Mouse (Mus musculus): ENCODE results near the gene Btk.
A peak's percentile ranks its signal among the peaks of the same experiment; 100 is the strongest.

The Btk gene

DNA sequence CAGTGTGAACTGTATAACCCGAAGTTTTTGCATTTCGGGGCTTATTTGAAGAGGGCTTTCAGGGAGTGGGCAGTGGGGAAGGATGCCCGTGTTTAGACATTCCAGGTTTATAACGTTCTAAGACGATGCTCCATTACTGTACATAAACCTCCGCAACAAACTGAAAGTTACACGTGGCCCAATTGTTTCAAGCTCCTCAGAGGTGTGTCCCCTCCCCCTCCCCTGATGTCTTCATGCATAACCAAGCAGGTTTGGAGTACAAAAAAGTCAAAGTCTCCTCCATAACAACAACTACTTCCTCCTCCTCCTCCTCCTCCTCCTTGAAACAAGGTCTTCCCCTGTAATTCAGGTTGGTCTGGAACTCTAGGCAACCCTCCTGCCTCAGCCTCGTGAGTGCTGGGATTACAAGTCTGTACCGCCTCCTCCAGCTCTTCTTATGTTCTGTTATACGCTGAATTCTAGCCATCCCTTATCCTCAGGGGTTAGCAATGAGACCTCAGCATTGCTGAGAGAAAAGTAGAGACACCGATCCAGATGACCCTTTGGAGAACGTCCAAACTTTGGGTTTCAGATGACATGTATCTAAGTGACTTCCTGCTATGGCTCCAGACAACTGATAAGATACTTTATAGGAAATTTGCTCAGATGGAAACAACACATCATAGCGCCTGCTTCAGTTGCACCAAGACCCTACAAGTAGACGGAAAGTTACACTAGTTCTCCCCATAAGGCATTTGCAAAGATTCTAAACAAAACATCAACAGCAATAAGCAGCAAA, 2.7 kb downstream of the Btk start:
- no peak for DNase-seq (ENCODE audit: low spot score in 2 of 2)

DNA sequence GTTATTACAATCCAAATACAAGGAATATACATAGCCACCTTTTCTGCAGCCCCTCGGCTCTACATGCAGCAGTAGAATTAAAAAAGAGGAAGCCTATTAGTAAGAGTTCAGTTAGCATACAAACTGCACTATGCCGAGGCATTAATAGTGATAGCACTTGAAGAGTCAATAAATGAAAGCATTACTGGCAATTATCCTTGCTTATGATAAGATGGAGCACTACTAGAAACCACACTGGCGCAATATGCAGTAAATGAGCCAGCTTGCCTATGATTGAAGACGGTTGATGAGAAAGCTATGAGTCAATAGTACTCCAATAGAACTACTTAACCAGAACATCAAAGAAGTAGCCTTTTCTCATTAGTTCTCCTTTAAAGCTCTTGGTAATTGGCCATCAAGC, 5.5 kb downstream of the Btk start:
- DNase-seq (ENCODE audit: low spot score in 2 of 2): no peak

DNA sequence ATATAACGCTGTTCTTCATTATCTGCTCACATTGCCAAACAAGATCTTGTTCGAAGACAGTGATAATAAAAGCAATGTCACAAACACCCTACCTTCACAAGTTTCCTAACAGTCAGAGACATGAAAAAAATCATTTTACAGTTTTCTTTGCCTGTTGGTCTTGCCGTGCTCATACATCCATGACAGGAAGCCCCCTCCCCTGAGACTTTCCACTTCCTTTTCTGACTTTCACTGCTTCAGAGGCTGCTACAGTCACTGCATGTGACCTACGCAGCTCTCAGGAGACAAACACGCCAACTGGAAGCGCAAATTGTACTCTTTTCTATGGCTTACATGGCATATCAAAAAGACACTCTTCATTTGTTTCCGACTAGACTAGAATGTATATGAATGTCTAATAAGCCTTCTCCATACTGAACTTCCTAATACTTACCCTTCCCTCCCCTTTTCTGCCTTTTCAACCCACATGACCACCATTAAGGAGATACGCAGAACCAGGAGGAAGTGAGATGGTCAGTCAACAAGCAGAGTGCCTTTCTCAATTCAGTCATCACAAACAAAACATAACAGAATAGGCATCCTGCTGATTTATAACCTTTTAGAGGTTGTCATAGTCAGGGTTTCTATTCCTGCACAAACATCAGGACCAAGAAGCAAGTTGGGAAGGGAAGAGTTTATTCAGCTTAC, 16.7 kb downstream of the Btk start:
- no peak for DNase-seq (ENCODE audit: low spot score in 2 of 2)

DNA sequence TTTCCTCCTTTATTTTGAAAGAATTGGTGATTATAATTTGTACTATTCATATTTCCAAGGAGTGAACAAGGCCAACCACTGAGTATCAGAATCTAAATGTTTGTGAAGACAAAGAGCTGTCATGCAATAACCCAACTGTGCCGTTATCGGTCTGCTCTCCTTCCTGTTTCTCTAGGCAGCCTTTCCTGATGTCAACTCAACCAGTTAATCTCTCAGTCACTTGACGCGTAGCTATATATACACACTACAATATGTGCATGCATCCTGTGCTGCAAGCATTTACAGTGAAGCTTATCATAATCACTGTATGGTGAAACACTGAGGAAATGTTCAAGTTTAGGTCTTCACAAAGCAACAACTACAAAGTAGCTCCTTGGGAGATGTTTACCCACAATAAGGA, 19.0 kb downstream of the Btk start:
- DNase-seq (ENCODE audit: low spot score in 2 of 2): no peak

DNA sequence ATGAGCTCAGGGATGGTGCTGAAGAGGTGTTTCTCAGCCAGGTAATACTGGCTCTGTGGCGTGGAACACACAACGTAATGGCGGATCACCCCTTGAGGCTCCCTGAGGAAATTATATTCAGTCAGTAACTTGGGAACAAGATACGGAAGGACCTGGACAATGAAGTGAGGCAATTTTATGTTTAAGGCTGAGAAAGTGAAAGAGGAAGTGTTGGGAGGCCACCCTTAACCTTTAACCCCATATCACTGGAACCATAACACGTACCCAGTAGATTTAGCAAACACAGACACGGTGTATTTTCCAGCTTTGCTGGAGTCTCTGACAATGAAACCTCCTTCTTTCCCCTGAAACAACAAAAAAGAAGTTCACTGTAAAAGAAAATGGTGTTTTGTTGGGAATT, 28.9 kb downstream of the Btk start:
- no peak for DNase-seq (ENCODE audit: low spot score in 2 of 2)

DNA sequence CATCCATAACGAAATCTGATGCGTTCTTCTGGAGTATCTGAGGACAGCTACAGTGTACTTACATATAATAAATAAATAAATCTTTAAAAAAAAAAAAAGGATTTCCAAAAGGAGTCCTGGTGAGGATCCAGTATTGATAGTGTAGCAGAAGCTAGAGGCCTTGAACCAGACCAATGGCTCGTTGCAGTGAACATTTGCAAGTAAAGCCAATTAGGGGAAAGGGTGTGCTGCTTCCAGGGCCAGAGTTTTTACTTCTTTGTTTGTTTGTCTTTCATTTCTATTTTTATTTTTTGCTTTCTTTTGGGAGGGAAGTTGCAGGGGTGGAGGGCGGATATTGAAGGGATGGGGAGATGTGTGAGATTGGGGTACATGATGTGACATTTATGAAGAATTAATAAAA, 30.0 kb downstream of the Btk start:
- DNase-seq (ENCODE audit: low spot score in 2 of 2): no peak

DNA sequence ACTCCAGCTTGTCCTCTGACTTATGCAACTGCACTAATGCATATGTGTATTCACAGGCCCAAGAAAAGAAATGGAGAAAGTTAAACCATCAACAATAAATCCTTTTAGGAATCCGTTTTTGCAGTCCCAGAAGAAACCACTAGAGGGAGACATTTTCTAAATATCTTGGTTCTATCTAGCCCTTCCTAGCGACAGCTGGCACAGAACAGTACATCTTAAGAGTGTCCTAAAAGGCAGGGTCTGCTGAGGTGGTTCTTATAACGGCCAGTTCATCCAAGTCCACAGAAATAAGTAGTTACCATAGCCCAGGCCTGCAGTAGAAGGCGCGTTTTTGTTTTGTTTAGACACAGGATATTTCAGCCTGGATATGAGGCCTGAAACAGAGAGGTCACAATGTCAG, 32.5 kb downstream of the Btk start:
- DNase-seq (ENCODE audit: low spot score in 2 of 2): no peak

DNA sequence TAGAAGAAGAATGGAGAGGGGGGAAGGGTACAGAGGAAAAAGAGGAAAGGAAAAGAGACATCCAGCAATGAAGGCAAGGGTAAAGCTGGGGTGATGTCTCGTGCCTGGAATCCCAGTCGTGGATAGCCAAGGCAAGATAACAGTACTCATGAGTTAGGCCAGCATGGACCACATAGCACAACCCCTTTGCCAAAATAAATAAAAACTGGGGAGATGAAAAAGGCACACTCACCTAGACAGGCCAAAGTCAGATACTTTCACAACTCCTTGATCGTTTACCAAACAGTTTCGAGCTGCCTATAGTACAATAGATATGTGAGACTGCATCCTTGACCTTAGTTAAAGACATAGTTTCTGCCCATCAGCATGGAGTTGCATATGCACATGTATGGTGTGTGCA, 36.0 kb downstream of the Btk start:
- no peak for DNase-seq (ENCODE audit: low spot score in 2 of 2)

DNA sequence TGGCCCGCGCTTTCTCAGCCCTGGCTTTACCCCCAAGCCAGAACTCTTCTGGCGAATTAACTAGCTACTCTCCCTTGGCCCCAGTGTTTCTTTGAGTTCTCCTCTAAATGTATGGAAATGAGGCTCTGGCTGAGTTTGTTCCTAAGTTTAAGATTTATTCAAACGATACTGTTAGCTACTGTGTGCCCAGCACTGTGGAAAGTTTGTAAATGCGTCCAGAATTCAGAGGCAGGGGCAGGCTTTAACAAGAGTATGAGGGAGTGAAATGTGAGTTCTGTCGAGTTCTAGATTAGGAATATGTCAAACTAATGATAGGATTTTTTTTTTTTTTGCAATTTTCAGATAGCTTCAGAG, 41.4 kb downstream of the Btk start:
- DNase-seq (ENCODE audit: low spot score in 2 of 2): no peak

DNA sequence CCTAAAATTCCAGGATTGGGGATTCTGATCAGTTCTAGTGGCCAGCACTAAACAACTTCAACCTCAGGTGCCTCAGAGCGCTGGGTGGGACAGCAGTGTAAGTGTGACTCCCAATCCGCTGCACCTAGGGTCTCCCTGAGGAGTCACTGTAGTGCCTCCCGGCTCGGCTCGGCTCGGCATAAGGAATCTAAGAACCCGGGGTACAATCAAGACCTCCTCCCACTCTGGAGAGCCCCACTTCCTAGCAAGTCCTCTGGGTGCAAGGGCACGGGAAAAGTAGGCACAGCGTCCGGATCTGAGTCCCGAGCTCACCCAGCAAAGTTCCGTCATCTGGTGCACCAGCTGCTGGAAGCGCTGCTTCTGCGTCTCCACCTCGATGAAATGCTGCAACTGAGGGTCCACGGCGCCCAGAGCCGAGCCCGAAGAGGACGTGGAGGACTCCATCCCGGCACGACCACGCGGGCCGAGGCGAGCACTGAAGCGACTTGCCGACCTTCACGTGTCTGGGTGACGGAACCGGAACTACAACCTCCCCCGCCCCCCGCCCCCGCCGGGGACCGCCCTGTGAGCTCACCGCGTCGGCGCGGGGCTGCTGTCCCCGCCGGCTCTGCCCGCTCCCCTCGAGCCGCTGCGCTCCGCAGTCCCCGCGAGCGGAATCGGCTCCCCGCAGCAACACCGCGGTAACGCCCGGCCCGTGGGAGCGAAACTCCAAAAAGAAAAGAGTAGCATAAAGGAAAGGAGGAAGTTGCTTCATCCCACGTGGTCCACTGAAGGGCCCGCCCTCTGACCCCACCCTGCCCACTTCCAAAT, 42.0 kb downstream of the Btk start, which contains the start of gene Timm8a1:
Gene Timm8a1, minus strand, starts transcription at position 721 of the 810 bp plus-strand sequence.
- DNase-seq (ENCODE audit: low spot score in 2 of 2): peak; percentile 20 to 31

DNA sequence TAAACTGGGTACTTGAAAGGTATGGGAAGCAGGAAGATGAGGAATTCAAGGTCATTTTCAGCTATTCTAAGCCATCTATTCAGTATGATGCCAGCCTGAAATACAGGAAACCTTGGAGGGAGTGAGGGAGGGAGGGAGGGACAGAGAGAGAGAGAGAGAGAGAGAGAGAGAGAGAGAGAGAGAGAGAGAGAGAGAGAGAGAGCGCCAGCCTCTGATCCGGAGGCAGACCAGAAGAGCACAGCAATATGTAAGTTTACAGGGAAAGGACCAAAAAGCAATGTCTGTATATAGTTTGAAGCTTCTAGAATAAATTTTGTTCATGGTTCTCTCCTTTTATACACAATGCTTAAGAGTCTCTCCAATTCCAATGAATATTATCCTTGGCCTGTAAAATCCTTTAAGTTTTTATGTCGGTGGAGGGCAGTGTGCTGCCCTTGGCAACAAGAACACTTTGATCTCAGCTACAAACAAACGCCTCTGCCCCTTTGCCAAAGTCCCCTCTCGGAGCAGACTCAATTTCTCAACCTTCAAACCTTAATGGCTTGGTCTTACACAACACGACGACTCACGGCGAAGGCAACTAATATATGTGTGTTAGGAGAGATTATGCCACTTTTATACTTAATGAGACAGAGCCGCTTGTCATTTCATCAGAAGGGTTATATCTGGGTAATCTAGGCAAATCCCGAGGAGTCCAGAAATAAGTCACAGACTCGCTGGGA, 42.8 kb downstream of the Btk start:
- DNase-seq (ENCODE audit: low spot score in 2 of 2): no peak

DNA sequence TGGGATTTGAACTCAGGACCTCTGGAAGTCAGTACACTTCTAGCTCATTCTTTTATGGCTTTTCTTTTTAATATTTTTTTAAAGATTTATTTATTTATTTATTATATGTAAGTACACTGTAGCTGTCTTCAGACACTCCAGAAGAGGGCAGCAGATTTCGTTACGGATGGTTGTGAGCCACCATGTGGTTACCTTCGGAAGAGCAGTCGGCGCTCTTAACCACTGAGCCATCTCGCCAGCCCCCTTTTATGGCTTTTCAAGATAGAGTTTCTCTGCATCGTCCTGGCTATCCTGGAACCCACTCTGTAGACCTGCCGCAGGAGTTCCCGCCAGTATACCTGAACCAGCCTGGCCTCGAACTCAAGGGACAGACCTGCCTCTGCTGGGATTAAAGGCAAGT, 43.6 kb downstream of the Btk start:
- DNase-seq (ENCODE audit: low spot score in 2 of 2): peak in 1 of 2 experiments; percentile 6

DNA sequence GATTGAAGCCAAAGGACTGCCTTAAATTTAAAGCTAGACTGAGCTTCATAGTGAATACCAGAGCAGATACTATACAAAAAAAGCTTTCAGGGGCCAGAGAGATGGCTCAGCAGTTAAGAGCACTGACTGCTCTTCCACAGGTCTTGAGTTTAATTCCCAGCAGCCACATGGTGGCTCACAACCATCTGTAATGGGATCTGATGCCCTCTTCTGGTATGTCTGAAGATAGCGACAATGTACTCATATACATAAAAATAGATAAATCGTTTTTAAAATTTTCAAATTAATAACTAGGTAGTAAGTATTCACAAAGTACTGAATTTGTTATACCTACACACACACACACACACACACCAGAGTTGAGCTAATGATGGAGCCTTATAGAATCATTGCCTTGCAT, 50.0 kb downstream of the Btk start:
- DNase-seq (ENCODE audit: low spot score in 2 of 2): no peak

DNA sequence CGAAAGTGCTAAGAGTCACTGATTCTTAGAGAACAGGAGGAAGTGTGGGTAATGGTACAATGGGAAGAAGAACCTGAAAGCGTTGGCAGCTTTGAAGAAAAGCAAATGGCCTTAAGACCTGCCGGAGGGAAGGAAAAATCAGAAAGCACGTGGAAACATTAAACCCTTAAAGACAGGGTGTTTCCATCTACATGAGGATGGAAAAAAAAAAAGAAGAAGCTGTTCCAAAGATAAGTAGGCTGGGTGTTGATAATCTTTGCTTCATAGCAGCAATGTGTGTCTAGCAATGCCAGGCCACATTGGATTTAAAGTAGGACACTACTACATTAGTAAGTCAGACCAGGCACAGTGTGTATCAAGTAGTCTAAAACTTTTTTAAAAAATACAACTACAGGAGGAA, 58.1 kb downstream of the Btk start:
- no peak for DNase-seq (ENCODE audit: low spot score in 2 of 2)

DNA sequence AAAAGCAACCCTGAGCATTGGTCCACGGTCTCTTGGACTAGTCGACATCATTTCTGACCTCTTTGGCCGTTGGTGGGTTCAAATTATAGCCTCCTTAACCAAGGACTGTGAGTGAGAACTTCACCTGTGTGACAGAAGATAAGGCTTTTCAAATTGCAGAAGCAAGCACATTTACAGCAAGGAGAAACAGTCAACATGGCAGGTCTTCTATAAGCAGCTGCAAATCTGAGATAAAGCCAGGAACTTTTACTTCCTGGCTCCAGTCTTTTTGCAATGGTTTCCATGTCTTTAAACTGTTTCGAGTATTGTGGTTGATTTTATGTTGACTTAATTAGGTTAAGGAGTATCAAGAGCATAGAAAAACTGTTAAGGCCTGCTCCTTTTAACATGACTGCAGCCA, 59.6 kb downstream of the Btk start:
- DNase-seq (ENCODE audit: low spot score in 2 of 2): no peak

DNA sequence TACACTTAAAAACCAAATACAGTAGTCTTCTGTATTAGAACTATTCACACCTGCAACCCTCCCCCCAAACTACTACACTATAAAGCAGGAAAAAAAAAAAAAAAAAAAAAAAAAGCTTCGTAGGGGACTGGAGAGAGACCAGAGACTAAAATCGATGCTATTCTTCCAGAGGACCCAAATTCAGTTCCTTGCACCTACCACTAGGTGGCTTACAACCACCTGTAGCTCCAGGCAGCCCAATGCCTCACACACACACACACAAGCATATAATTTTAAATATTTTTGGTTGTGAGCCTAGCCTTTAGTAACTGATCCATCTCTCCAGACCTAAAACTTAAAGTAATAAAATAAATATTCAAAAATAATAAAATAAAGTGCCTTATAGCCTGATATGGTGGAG, 73.9 kb downstream of the Btk start:
- DNase-seq (ENCODE audit: low spot score in 2 of 2): no peak

DNA sequence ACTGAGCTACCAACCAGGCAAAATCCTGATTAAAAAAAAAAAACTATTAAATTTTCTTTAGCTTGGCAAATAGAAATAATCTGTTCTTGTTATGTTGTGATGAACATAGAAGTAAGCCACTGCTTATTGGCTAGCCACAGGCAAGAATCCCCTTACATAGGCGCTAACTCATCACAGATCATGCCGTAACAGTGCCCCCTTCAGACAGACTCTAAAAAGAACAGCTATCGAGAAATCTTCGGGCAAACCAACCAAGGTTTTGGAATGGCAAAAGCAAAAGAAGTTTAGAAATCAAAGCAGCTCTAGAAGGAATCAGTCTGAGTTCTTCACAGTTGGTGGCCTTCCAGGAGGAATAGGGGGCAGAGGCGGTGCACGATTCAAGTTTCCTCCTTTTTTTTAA, 75.4 kb downstream of the Btk start:
- DNase-seq (ENCODE audit: low spot score in 2 of 2): no peak

DNA sequence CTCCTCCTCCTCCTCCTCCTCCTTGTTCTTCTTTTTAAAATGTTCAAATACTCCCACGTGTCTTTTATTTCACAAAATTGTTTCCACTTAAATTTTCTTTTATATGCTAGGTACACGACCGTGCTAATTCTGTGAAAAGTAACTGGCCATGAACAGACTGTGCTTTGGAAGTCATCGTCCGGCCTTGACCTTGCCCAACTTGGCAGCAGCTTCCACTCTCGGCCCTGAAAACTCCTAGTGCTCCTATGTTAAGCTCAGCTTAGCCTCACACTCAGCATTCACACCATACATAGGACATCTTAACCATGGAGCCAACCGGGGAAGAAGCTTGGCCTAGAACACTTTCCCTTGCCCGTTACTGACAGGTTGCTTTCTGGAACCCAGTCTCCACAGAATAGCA, 82.7 kb downstream of the Btk start:
- DNase-seq (ENCODE audit: low spot score in 2 of 2): no peak

Measured in spleen, postnatal 14 days (tissue).